Mouse (Mus musculus): ENCODE results near the gene Gpr19. TPM values are rescaled to one million over a fixed set of nuclear protein-coding genes. Genes with fewer than 3 reads are reported as not detected.

Gpr19 gene
- total RNA-seq, 1 experiment, result 34.7 TPM

DNA sequence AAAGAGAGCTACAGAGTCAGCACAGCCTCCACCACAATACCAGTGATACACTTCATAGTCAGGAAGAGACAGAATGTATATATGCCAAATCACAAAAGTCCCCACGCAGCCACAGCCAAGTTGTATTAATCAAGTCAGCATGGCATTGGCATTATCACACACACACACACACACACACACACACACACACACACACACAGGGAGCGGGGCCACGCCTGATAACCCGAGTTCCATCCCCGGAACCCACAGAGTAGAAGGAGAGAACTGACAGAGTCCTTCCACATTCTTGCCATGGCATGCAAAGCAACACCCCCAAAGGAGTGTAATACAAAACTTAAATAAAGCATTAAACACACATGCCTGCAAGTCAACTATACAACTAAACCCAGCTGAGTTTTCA is 18.8 kb downstream of the Gpr19 start:
- Histone ChIP-seq H3K36me3 (ENCODE audit: control insufficient read depth, insufficient read depth, low read length, poor library complexity, severe bottlenecking) (peaks cover 2% of the 10 kb centered on the region; the same call in 1 of the 2 replicates), H3K4me1 (ENCODE audit: control insufficient read depth in 2 of 2, insufficient read depth in 2 of 2, low read length in 2 of 2, poor library complexity in 1 of 2) (no peaks in the 10 kb centered on the region), H3K9me3 (ENCODE audit: control insufficient read depth, insufficient read depth, low read depth, low read length) (no peaks in the 10 kb centered on the region), H3K4me3 (ENCODE audit: insufficient read depth in 1 of 2, low read depth in 1 of 2, low read length in 2 of 2, poor library complexity in 1 of 2, severe bottlenecking in 1 of 2) (no peak overlapping the region), H3K27ac (ENCODE audit: insufficient read depth, low read depth, low read length, poor library complexity, severe bottlenecking) (no peak overlapping the region), H3K9ac (ENCODE audit: insufficient read depth, low read depth, low read length, poor library complexity, severe bottlenecking) (no peak overlapping the region)
- TF ChIP-seq MAFK (IDR thresholded peaks at IDR 0.05; ENCODE audit: insufficient read depth, low read depth, low read length), result no peak
- no peak for TF ChIP-seq CHD2 (IDR thresholded peaks at IDR 0.05; ENCODE audit: low read depth, low read length)
- no peak for TF ChIP-seq HCFC1 (IDR thresholded peaks at IDR 0.05; ENCODE audit: borderline replicate concordance, insufficient read depth, low read length)
- TF ChIP-seq ZC3H11A (IDR thresholded peaks at IDR 0.05; ENCODE audit: borderline replicate concordance, low read depth, low read length), result no peak
- no peak for TF ChIP-seq ZNF384 (IDR thresholded peaks at IDR 0.05; ENCODE audit: low read depth, low read length)
- DNase-seq (ENCODE audit: low read depth, low spot score), result no peak
- in situ Hi-C loops (cut with MboI; ENCODE audit: low sequenced_read_pairs in 2 of 2, unreplicated experiment in 2 of 2), result no loop called here

GRCm38 (mm10) chr6:134877892-134878291 is 20.5 kb downstream of the Gpr19 start:
- Histone ChIP-seq H3K4me3 (ENCODE audit: insufficient read depth in 1 of 2, low read depth in 1 of 2, low read length in 2 of 2, poor library complexity in 1 of 2, severe bottlenecking in 1 of 2) (no peak overlapping the region), H3K27ac (ENCODE audit: insufficient read depth, low read depth, low read length, poor library complexity, severe bottlenecking) (no peak overlapping the region), H3K9ac (ENCODE audit: insufficient read depth, low read depth, low read length, poor library complexity, severe bottlenecking) (no peak overlapping the region), H3K4me1 (ENCODE audit: control insufficient read depth in 2 of 2, insufficient read depth in 2 of 2, low read length in 2 of 2, poor library complexity in 1 of 2) (no peaks in the 10 kb centered on the region), H3K9me3 (ENCODE audit: control insufficient read depth, insufficient read depth, low read depth, low read length) (no peaks in the 10 kb centered on the region), H3K36me3 (ENCODE audit: control insufficient read depth, insufficient read depth, low read length, poor library complexity, severe bottlenecking) (0 out of 2 replicates have a peak, but pooled peaks cover 2% of the 10 kb centered on the region)
- no peak for TF ChIP-seq HCFC1 (IDR thresholded peaks at IDR 0.05; ENCODE audit: borderline replicate concordance, insufficient read depth, low read length)
- no peak for TF ChIP-seq MAFK (IDR thresholded peaks at IDR 0.05; ENCODE audit: insufficient read depth, low read depth, low read length)
- no peak for TF ChIP-seq CHD2 (IDR thresholded peaks at IDR 0.05; ENCODE audit: low read depth, low read length)
- no peak for TF ChIP-seq ZC3H11A (IDR thresholded peaks at IDR 0.05; ENCODE audit: borderline replicate concordance, low read depth, low read length)
- no peak for TF ChIP-seq ZNF384 (IDR thresholded peaks at IDR 0.05; ENCODE audit: low read depth, low read length)
- no peak for DNase-seq (ENCODE audit: low read depth, low spot score)
- in situ Hi-C loops (cut with MboI; ENCODE audit: low sequenced_read_pairs in 2 of 2, unreplicated experiment in 2 of 2), result no loop called here

DNA sequence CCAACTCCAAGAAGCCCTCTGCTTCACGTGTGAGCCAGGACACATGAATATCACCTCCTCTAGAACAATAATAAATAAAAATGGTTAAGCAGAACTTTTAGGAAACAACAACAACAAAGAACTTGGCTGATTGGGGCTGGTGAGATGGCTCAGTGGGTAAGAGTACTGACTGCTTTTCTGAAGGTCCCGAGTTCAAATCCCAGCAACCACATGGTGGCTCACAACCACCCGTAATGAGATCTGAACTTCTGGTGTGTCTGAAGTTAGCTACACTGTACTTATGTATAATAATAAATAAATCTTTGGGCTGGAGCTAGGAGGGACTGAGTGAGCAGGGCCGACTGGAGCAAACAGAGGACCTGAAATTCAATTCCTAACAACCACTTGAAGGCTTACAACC is 21.1 kb downstream of the Gpr19 start:
- no peaks in the 10 kb centered on the region for H3K4me1 ChIP-seq (ENCODE audit: control insufficient read depth in 2 of 2, insufficient read depth in 2 of 2, low read length in 2 of 2, poor library complexity in 1 of 2)
- no peak for DNase-seq (ENCODE audit: low read depth, low spot score)
- 0 out of 2 replicates have a peak, but pooled peaks cover 2% of the 10 kb centered on the region for H3K36me3 ChIP-seq (ENCODE audit: control insufficient read depth, insufficient read depth, low read length, poor library complexity, severe bottlenecking)
- in situ Hi-C loops (cut with MboI; ENCODE audit: low sequenced_read_pairs in 2 of 2, unreplicated experiment in 2 of 2), result no loop called here
- no peak overlapping the region for H3K4me3 ChIP-seq (ENCODE audit: insufficient read depth in 1 of 2, low read depth in 1 of 2, low read length in 2 of 2, poor library complexity in 1 of 2, severe bottlenecking in 1 of 2)
- no peak for TF ChIP-seq CHD2 (IDR thresholded peaks at IDR 0.05; ENCODE audit: low read depth, low read length)
- TF ChIP-seq HCFC1 (IDR thresholded peaks at IDR 0.05; ENCODE audit: borderline replicate concordance, insufficient read depth, low read length), result no peak
- TF ChIP-seq ZNF384 (IDR thresholded peaks at IDR 0.05; ENCODE audit: low read depth, low read length), result no peak
- no peak for TF ChIP-seq MAFK (IDR thresholded peaks at IDR 0.05; ENCODE audit: insufficient read depth, low read depth, low read length)
- TF ChIP-seq ZC3H11A (IDR thresholded peaks at IDR 0.05; ENCODE audit: borderline replicate concordance, low read depth, low read length), result no peak
- H3K27ac ChIP-seq (ENCODE audit: insufficient read depth, low read depth, low read length, poor library complexity, severe bottlenecking), result no peak overlapping the region
- no peak overlapping the region for H3K9ac ChIP-seq (ENCODE audit: insufficient read depth, low read depth, low read length, poor library complexity, severe bottlenecking)
- H3K9me3 ChIP-seq (ENCODE audit: control insufficient read depth, insufficient read depth, low read depth, low read length), result no peaks in the 10 kb centered on the region

DNA sequence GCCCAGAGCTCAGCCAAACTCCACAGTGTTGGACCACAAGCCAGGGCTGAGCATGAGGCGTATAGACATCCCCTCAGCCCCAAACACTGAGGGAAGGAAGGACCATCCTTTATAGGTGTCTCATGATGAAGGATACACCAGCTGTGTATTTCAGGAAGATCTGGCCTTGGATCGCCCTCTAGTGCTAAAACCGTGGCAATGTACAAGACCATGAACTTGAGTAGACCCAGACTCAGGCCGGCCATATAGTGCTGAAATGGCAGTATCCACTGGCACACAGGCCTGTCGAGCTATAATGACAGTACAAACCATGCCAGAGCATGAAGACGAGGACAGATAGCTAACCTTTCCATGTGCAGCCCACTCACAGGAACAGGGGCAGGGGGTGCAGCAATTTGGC is 21.6 kb downstream of the Gpr19 start:
- no peaks in the 10 kb centered on the region for H3K4me1 ChIP-seq (ENCODE audit: control insufficient read depth in 2 of 2, insufficient read depth in 2 of 2, low read length in 2 of 2, poor library complexity in 1 of 2)
- no peaks in the 10 kb centered on the region for H3K9me3 ChIP-seq (ENCODE audit: control insufficient read depth, insufficient read depth, low read depth, low read length)
- H3K4me3 ChIP-seq (ENCODE audit: insufficient read depth in 1 of 2, low read depth in 1 of 2, low read length in 2 of 2, poor library complexity in 1 of 2, severe bottlenecking in 1 of 2), result no peak overlapping the region
- 0 out of 2 replicates have a peak, but pooled peaks cover 2% of the 10 kb centered on the region for H3K36me3 ChIP-seq (ENCODE audit: control insufficient read depth, insufficient read depth, low read length, poor library complexity, severe bottlenecking)
- in situ Hi-C loops (cut with MboI; ENCODE audit: low sequenced_read_pairs in 2 of 2, unreplicated experiment in 2 of 2), result no loop called here
- no peak overlapping the region for H3K27ac ChIP-seq (ENCODE audit: insufficient read depth, low read depth, low read length, poor library complexity, severe bottlenecking)
- no peak overlapping the region for H3K9ac ChIP-seq (ENCODE audit: insufficient read depth, low read depth, low read length, poor library complexity, severe bottlenecking)
- DNase-seq (ENCODE audit: low read depth, low spot score), result no peak
- TF ChIP-seq MAFK (IDR thresholded peaks at IDR 0.05; ENCODE audit: insufficient read depth, low read depth, low read length), result no peak
- TF ChIP-seq HCFC1 (IDR thresholded peaks at IDR 0.05; ENCODE audit: borderline replicate concordance, insufficient read depth, low read length), result no peak
- TF ChIP-seq ZC3H11A (IDR thresholded peaks at IDR 0.05; ENCODE audit: borderline replicate concordance, low read depth, low read length), result 0 out of 2 replicates have a peak, but pooled peaks have one; percentile 14
- no peak for TF ChIP-seq ZNF384 (IDR thresholded peaks at IDR 0.05; ENCODE audit: low read depth, low read length)

DNA sequence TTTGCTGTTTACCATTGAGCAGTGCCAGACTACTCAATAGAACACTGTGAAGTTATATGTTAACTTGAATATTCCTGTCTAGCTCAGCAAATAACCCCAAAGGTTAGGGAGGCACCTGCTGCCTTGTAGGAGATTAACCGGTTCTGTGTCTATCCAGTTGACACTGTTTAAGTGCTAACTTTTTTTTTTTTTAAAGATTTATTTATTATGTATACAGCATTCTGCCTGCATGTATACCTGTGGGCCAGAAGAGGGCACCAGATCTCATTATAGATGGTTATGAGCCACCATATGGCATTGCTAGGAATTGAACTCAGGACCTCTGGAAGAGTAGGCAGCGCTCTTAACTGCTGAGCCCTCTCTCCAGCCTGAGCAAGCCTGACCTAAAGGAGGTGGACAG is 25.4 kb downstream of the Gpr19 start:
- Histone ChIP-seq H3K9ac (ENCODE audit: insufficient read depth, low read depth, low read length, poor library complexity, severe bottlenecking) (no peak overlapping the region), H3K27ac (ENCODE audit: insufficient read depth, low read depth, low read length, poor library complexity, severe bottlenecking) (no peak overlapping the region), H3K4me1 (ENCODE audit: control insufficient read depth in 2 of 2, insufficient read depth in 2 of 2, low read length in 2 of 2, poor library complexity in 1 of 2) (peaks cover 0 to 3% of the 10 kb centered on the region in 2 experiments; a peak in 1 of 4 replicates), H3K4me3 (ENCODE audit: insufficient read depth in 1 of 2, low read depth in 1 of 2, low read length in 2 of 2, poor library complexity in 1 of 2, severe bottlenecking in 1 of 2) (no peak overlapping the region), H3K36me3 (ENCODE audit: control insufficient read depth, insufficient read depth, low read length, poor library complexity, severe bottlenecking) (peaks cover 10% of the 10 kb centered on the region; the same call in 1 of the 2 replicates), H3K9me3 (ENCODE audit: control insufficient read depth, insufficient read depth, low read depth, low read length) (no peaks in the 10 kb centered on the region)
- in situ Hi-C loops (cut with MboI; ENCODE audit: low sequenced_read_pairs in 2 of 2, unreplicated experiment in 2 of 2), result no loop called here
- no peak for DNase-seq (ENCODE audit: low read depth, low spot score)
- TF ChIP-seq ZC3H11A (IDR thresholded peaks at IDR 0.05; ENCODE audit: borderline replicate concordance, low read depth, low read length), result no peak
- TF ChIP-seq ZNF384 (IDR thresholded peaks at IDR 0.05; ENCODE audit: low read depth, low read length), result peak; percentile 66; the same call in 1 of the 2 replicates
